Mouse (Mus musculus): ENCODE data around the gene Kifc5b.

- no peak for TF ChIP-seq POLR2A (IDR thresholded peaks at IDR 0.05; ENCODE audit: insufficient read length, low read depth)
- no peak for TF ChIP-seq USF1 (IDR thresholded peaks at IDR 0.05; ENCODE audit: low read depth)
- no peak for TF ChIP-seq TCF3 (IDR thresholded peaks at IDR 0.05; ENCODE audit: insufficient read length, low read depth)
- TF ChIP-seq E2F4 (IDR thresholded peaks at IDR 0.05; ENCODE audit: insufficient read depth): no peak
- TF ChIP-seq MYOG (IDR thresholded peaks at IDR 0.05; ENCODE audit: control insufficient read depth in 1 of 3, insufficient read depth in 1 of 3, insufficient read length in 2 of 3, low read depth in 2 of 3): no peak
- TF ChIP-seq MAX (IDR thresholded peaks at IDR 0.05; ENCODE audit: low read depth): no peak
- no peak for TF ChIP-seq CEBPB (IDR thresholded peaks at IDR 0.05; ENCODE audit: insufficient read depth, poor library complexity, severe bottlenecking)
- TF ChIP-seq POLR2AphosphoS2 (IDR thresholded peaks at IDR 0.05; ENCODE audit: insufficient read length, low read depth): no peak
- TF ChIP-seq TCF12 (IDR thresholded peaks at IDR 0.05; ENCODE audit: insufficient read depth, poor library complexity, severe bottlenecking): no peak
These were observed 20.2 kb downstream of the Kifc5b start for GRCm38 (mm10) chr17:26936921-26937695.
